Mouse (Mus musculus) embryonic fibroblast, embryonic 13.5 days (primary cell): ENCODE results near the gene Lsm14b.

Source experiments
- CTCF ChIP-seq: IDR thresholded peaks from 2 replicates; pipeline ENCODE4 v1.5.1; 2011; ENCODE audit warnings: mild to moderate bottlenecking, control low read depth, low read length, moderate library complexity, borderline replicate concordance; ENCODE audit not compliant: insufficient read depth
- POLR2A ChIP-seq: IDR thresholded peaks from 2 replicates; pipeline ENCODE4 v1.6.1; 2011; ENCODE audit warnings: low read depth, mild to moderate bottlenecking, control low read depth, low read length, moderate library complexity

GRCm38 (mm10) chr2:180053001-180053400 is 28.2 kb downstream of the Lsm14b start:
- TF ChIP-seq POLR2A, result no peak
- TF ChIP-seq CTCF, result no peak
